In genomic region chr4:149085381-149085780, GRCm38 (mm10) we compare ENCODE assay signal across 32 mouse cellular contexts. TPM values are rescaled to one million over a fixed set of nuclear protein-coding genes. Genes with fewer than 3 reads are reported as not detected.
DNase-seq lines count a peak whose midpoint lies in the region; ATAC-seq and TF ChIP-seq lines count a peak whose summit lies in the region.
"Had no signal": no experiment of that assay in that cellular context is flagged by ENCODE, and none has a peak within 500 bp of the region (broad histone marks: within the 10 kb centered on the region; RNA-seq: fewer than 3 reads in every experiment).

No protein-coding gene starts in this region.

- DNase-seq in adrenal gland, adult 2 months, result peak; percentile 79
- DNase-seq in adrenal gland, adult 8-10 months, result no peak
- DNase-seq in heart, postnatal 0 days (ENCODE audit: low spot score), result no peak
- DNase-seq in heart, postnatal 36 days, result no peak
- peak; percentile 52 for DNase-seq in ovary, postnatal 36 days (ENCODE audit: low spot score)
- DNase-seq in ovary, postnatal 10 days (ENCODE audit: low spot score), result no peak
- no peak for DNase-seq in layer of hippocampus, adult 2 months (ENCODE audit: low spot score in 2 of 2)
- DNase-seq: cerebellum, adult 2 months; cerebellum, postnatal 36 days; gastrocnemius, postnatal 10 days; kidney, postnatal 4 days; layer of hippocampus, postnatal 36 days; left cerebral cortex, postnatal 4 days; lung, embryonic 14.5 days; lung, postnatal 14 days; midbrain, embryonic 14.5 days; thymus, postnatal 4 days had no signal

- no peaks in the 10 kb centered on the region for H3K36me3 ChIP-seq in heart, postnatal 0 days (replicated peaks; ENCODE audit: control insufficient read depth, insufficient read depth, low read length)
- H3K36me3 ChIP-seq: heart, embryonic 12.5 days; limb, embryonic 15.5 days had no signal

- no peak overlapping the region for H3K4me3 ChIP-seq in heart, postnatal 0 days (ENCODE audit: low read depth, low read length)
- H3K4me3 ChIP-seq in layer of hippocampus, adult 2 months, result no peak overlapping the region
- H3K4me3 ChIP-seq: forebrain, embryonic 13.5 days; heart, embryonic 12.5 days; kidney, embryonic 15.5 days; limb, embryonic 15.5 days had no signal

- no peaks in the 10 kb centered on the region for H3K9me3 ChIP-seq in heart, postnatal 0 days (replicated peaks; ENCODE audit: control insufficient read depth, low read length)
- H3K9me3 ChIP-seq: forebrain, embryonic 13.5 days; heart, embryonic 12.5 days; kidney, embryonic 15.5 days; limb, embryonic 15.5 days had no signal

- no peak overlapping the region for H3K4me2 ChIP-seq in heart, postnatal 0 days (ENCODE audit: low read depth, low read length)
- H3K4me2 ChIP-seq: forebrain, embryonic 13.5 days; heart, embryonic 12.5 days; hindbrain, embryonic 14.5 days; kidney, embryonic 15.5 days; limb, embryonic 15.5 days; lung, embryonic 14.5 days had no signal

- H3K27me3 ChIP-seq in heart, postnatal 0 days (ENCODE audit: control insufficient read depth, insufficient read depth, low read length), result no peaks in the 10 kb centered on the region
- H3K27me3 ChIP-seq: forebrain, embryonic 13.5 days; heart, embryonic 12.5 days; kidney, embryonic 15.5 days; limb, embryonic 15.5 days; Patski had no signal

- H3K9ac ChIP-seq in heart, postnatal 0 days (replicated peaks; ENCODE audit: low read depth, low read length), result no peak overlapping the region
- H3K9ac ChIP-seq: heart, embryonic 12.5 days; hindbrain, embryonic 14.5 days; kidney, embryonic 15.5 days; limb, embryonic 15.5 days; liver, embryonic 14.5 days; lung, embryonic 14.5 days had no signal

- peaks cover 15% of the 10 kb centered on the region; the same call in 1 of the 2 replicates for H3K4me1 ChIP-seq in heart, postnatal 0 days (ENCODE audit: control insufficient read depth, insufficient read depth)

- intact Hi-C loops in heart, postnatal 36 days (cut with DNase I), result no loop called here

- ATAC-seq in heart, postnatal 0 days (ENCODE audit: insufficient read depth, low read depth), result no peak
- ATAC-seq: forebrain, embryonic 13.5 days; intestine, postnatal 0 days; Patski had no signal

- no peak for TF ChIP-seq EP300 in heart, postnatal 0 days (IDR thresholded peaks at IDR 0.05; ENCODE audit: low read depth)

- H3K27ac ChIP-seq in heart, postnatal 0 days (ENCODE audit: low read depth), result 0 out of 2 replicates have a peak overlapping the region, but pooled peaks have one; percentile 8
- H3K27ac ChIP-seq in layer of hippocampus, adult 2 months, result no peak overlapping the region
- H3K27ac ChIP-seq: forebrain, embryonic 13.5 days; hindbrain, embryonic 14.5 days; kidney, embryonic 15.5 days; limb, embryonic 15.5 days; liver, embryonic 14.5 days had no signal

- TF ChIP-seq CTCF in heart, postnatal 0 days (IDR thresholded peaks at IDR 0.05; ENCODE audit: low read depth), result no peak
- TF ChIP-seq CTCF in layer of hippocampus, adult 2 months (conservative IDR thresholded peaks at IDR 0.05), result no peak

- WGBS in heart, postnatal 0 days, result 59% methylated on average over 5 of the region's 5 CpGs

RNA-seq across cellular contexts. Expression of gene Pex14, which starts 14.3 kb away (rescaled TPM):
- 10 to 100 TPM; 77.8 to 81.4 TPM for total RNA-seq in adrenal gland, adult 2 months (2021)
- 110 and 111 TPM in 2 replicates for polyA plus RNA-seq in adrenal gland, adult 2 months (2012; rRNA removed)
- total RNA-seq in adrenal gland, adult 8-10 months (2022), result 10 to 100 TPM; 63.2 to 74.7 (median 67.3) TPM
- total RNA-seq in heart, postnatal 0 days (2014; rRNA removed; ENCODE audit: low replicate concordance), result 43.9 and 49.2 TPM in 2 replicates
- 35.4 and 38.1 TPM in 2 replicates for polyA plus RNA-seq in heart, postnatal 0 days (2015; fragmentation: Nextera tagmentation; extraction: Ambion mirVana)
- total RNA-seq in heart, postnatal 36 days (2021), result 10 to 100 TPM; 21.5 to 23.5 TPM
- total RNA-seq in layer of hippocampus, adult 2 months (2021), result 10 to 100 TPM; 47.8 to 48.5 TPM

RNA-seq across cellular contexts. Expression of gene Dffa, which starts 18.6 kb away (rescaled TPM):
- total RNA-seq in adrenal gland, adult 2 months (2021), result 10 to 100 TPM; 19.2 to 26.1 TPM
- 9.8 and 11.6 TPM in 2 replicates for polyA plus RNA-seq in adrenal gland, adult 2 months (2012; rRNA removed)
- 10 to 100 TPM; 25.3 to 31.7 (median 26.4) TPM for total RNA-seq in adrenal gland, adult 8-10 months (2022)
- total RNA-seq in heart, postnatal 0 days (2014; rRNA removed; ENCODE audit: low replicate concordance), result 13.3 and 20.8 TPM in 2 replicates
- 22.9 and 26.2 TPM in 2 replicates for polyA plus RNA-seq in heart, postnatal 0 days (2015; fragmentation: Nextera tagmentation; extraction: Ambion mirVana)
- 10 to 100 TPM; 35.6 to 41.7 TPM for total RNA-seq in heart, postnatal 36 days (2021)
- 10 to 100 TPM; 47.8 to 54.2 TPM for total RNA-seq in layer of hippocampus, adult 2 months (2021)

RNA-seq across cellular contexts. Expression of gene Cort, which starts 41.2 kb away (rescaled TPM):
- total RNA-seq in adrenal gland, adult 2 months (2021), result 1 to 10 TPM; 1.2 TPM
- polyA plus RNA-seq in adrenal gland, adult 2 months (2012; rRNA removed), result not detected in 2 replicates
- 1 to 10 TPM in 3 of 4 experiments, under 1 TPM in 1; 0.90 to 4.7 (median 2.1) TPM for total RNA-seq in adrenal gland, adult 8-10 months (2022)
- total RNA-seq in heart, postnatal 0 days (2014; rRNA removed; ENCODE audit: low replicate concordance), result not detected in 2 replicates
- polyA plus RNA-seq in heart, postnatal 0 days (2015; fragmentation: Nextera tagmentation; extraction: Ambion mirVana), result not detected in 2 replicates
- total RNA-seq in heart, postnatal 36 days (2021), result not detected
- 10 to 100 TPM; 11.0 to 14.7 TPM for total RNA-seq in layer of hippocampus, adult 2 months (2021)
- total RNA-seq: hematopoietic stem cell, adult 5-6 weeks; monocyte, adult 5-6 weeks had no signal
- polyA plus RNA-seq: embryonic facial prominence, embryonic 11.5 days; forebrain, embryonic 13.5 days; gonadal fat pad, adult 2 months; heart, embryonic 12.5 days; intestine, postnatal 0 days; limb, embryonic 15.5 days; liver, embryonic 14.5 days; lung, embryonic 14.5 days; midbrain, embryonic 14.5 days; small intestine, adult 2 months; testis, adult 2 months; thymus, postnatal 0 days had no signal

RNA-seq across cellular contexts. Expression of gene Cenps, which starts 52.0 kb away (rescaled TPM):
- 10 to 100 TPM; 11.5 to 13.0 TPM for total RNA-seq in adrenal gland, adult 2 months (2021)
- 0.35 and 2.7 TPM in 2 replicates for polyA plus RNA-seq in adrenal gland, adult 2 months (2012; rRNA removed)
- total RNA-seq in adrenal gland, adult 8-10 months (2022), result 10 to 100 TPM; 10.3 to 21.1 (median 14.9) TPM
- 0.12 and 2.0 TPM in 2 replicates for total RNA-seq in heart, postnatal 0 days (2014; rRNA removed; ENCODE audit: low replicate concordance)
- polyA plus RNA-seq in heart, postnatal 0 days (2015; fragmentation: Nextera tagmentation; extraction: Ambion mirVana), result 10.3 and 10.7 TPM in 2 replicates
- total RNA-seq in heart, postnatal 36 days (2021), result 1 to 10 TPM; 7.9 to 8.6 TPM
- 10 to 100 TPM; 19.3 to 27.1 TPM for total RNA-seq in layer of hippocampus, adult 2 months (2021)

Comparison
In these comparisons a context has a peak if more than half of its experiments do, and no peak if none do; other contexts are left out.
1. DNase-seq: peak in adrenal gland, adult 2 months (single experiment) and ovary, postnatal 36 days (single experiment); none in adrenal gland, adult 8-10 months (single experiment), heart, postnatal 0 days (single experiment), heart, postnatal 36 days (0 of 2), ovary, postnatal 10 days (single experiment) and layer of hippocampus, adult 2 months (0 of 2).